8 mouse cellular contexts compared by ENCODE assay signal in genomic region chr6:29718894-29719329, GRCm38 (mm10). TPM values are rescaled to one million over a fixed set of nuclear protein-coding genes. Genes with fewer than 3 reads are reported as not detected.
DNase-seq lines count a peak whose midpoint lies in the region; ATAC-seq and TF ChIP-seq lines count a peak whose summit lies in the region.

No protein-coding gene starts in this region.

- 7% methylated on average over 15 of the region's 15 CpGs for WGBS in hindbrain, postnatal 0 days
- whole genome bisulfite sequencing in limb, embryonic 15.5 days = 2% methylated on average over 15 of the region's 15 CpGs
- WGBS in midbrain, postnatal 0 days = 7% methylated on average over 15 of the region's 15 CpGs

- peak overlapping the region; percentile 75 for H3K27ac ChIP-seq in hindbrain, postnatal 0 days
- peak overlapping the region; percentile 88 for H3K27ac ChIP-seq in limb, embryonic 15.5 days
- H3K27ac ChIP-seq in midbrain, postnatal 0 days (ENCODE audit: low read depth, low read length) = peak overlapping the region; percentile 44

- H3K9ac ChIP-seq in hindbrain, postnatal 0 days (replicated peaks; ENCODE audit: low read length) = peak overlapping the region; percentile 19
- peak overlapping the region; percentile 26; the same call in 1 of the 2 replicates for H3K9ac ChIP-seq in limb, embryonic 15.5 days
- 0 out of 2 replicates have a peak overlapping the region, but pooled peaks have one; percentile 25 for H3K9ac ChIP-seq in midbrain, postnatal 0 days (replicated peaks; ENCODE audit: low read length, poor library complexity, severe bottlenecking)

- H3K4me1 ChIP-seq in hindbrain, postnatal 0 days (ENCODE audit: insufficient read depth, low read length) = peaks cover 24% of the 10 kb centered on the region
- peaks cover 28% of the 10 kb centered on the region for H3K4me1 ChIP-seq in limb, embryonic 15.5 days
- H3K4me1 ChIP-seq in midbrain, postnatal 0 days (ENCODE audit: insufficient read depth, low read length) = peaks cover 17% of the 10 kb centered on the region

- intact Hi-C loops in gastrocnemius, postnatal 36 days (cut with DNase I) = no loop called here

- peak overlapping the region; percentile 30 for H3K4me3 ChIP-seq in hindbrain, postnatal 0 days (ENCODE audit: low read length)
- peak overlapping the region; percentile 41 for H3K4me3 ChIP-seq in limb, embryonic 15.5 days
- peak overlapping the region; percentile 19 for H3K4me3 ChIP-seq in midbrain, postnatal 0 days (ENCODE audit: low read depth, low read length)

- H3K27me3 ChIP-seq in hindbrain, postnatal 0 days (ENCODE audit: insufficient read depth, low read length) = no peaks in the 10 kb centered on the region
- no peaks in the 10 kb centered on the region for H3K27me3 ChIP-seq in limb, embryonic 15.5 days
- H3K27me3 ChIP-seq in midbrain, postnatal 0 days (ENCODE audit: insufficient read depth, low read length) = no peaks in the 10 kb centered on the region

- H3K4me2 ChIP-seq in hindbrain, postnatal 0 days (ENCODE audit: low read depth, low read length) = peak overlapping the region; percentile 56
- peak overlapping the region; percentile 55 for H3K4me2 ChIP-seq in limb, embryonic 15.5 days
- peak overlapping the region; percentile 44 for H3K4me2 ChIP-seq in midbrain, postnatal 0 days (ENCODE audit: low read depth, low read length, poor library complexity, severe bottlenecking)

- DNase-seq in CD4-positive, CD25-positive, alpha-beta regulatory T cell, adult 2 months (ENCODE audit: low read depth, low spot score) = peak; percentile 14
- DNase-seq in embryo, embryonic 11 days = peak; percentile 80
- DNase-seq in gastrocnemius, postnatal 36 days = peak; percentile 36 to 41
- peak; percentile 63 for DNase-seq in hindbrain, postnatal 0 days (ENCODE audit: low spot score)
- peak; percentile 58 for DNase-seq in midbrain, postnatal 0 days (ENCODE audit: low spot score)
- peak; percentile 91 for DNase-seq in testis, postnatal 10 days (ENCODE audit: low spot score)

- no peaks in the 10 kb centered on the region; the same call in 1 of the 2 replicates for H3K36me3 ChIP-seq in hindbrain, postnatal 0 days (ENCODE audit: insufficient read depth, low read length)
- H3K36me3 ChIP-seq in limb, embryonic 15.5 days = no peaks in the 10 kb centered on the region
- no peaks in the 10 kb centered on the region for H3K36me3 ChIP-seq in midbrain, postnatal 0 days (ENCODE audit: insufficient read depth, low read length)

- no peak for TF ChIP-seq CTCF in hindbrain, postnatal 0 days (IDR thresholded peaks at IDR 0.05; ENCODE audit: low read depth)
- no peak for TF ChIP-seq CTCF in midbrain, postnatal 0 days (IDR thresholded peaks at IDR 0.05)

- H3K9me3 ChIP-seq in hindbrain, postnatal 0 days (ENCODE audit: low read length) = no peaks in the 10 kb centered on the region
- no peaks in the 10 kb centered on the region for H3K9me3 ChIP-seq in limb, embryonic 15.5 days
- H3K9me3 ChIP-seq in midbrain, postnatal 0 days (ENCODE audit: low read length) = no peaks in the 10 kb centered on the region

- ATAC-seq in CD4-positive, CD25-positive, alpha-beta regulatory T cell, adult 4 months = no peak
- ATAC-seq in hindbrain, postnatal 0 days = peak; percentile 73
- peak; percentile 78; the same call in 1 of the 2 replicates for ATAC-seq in limb, embryonic 15.5 days (ENCODE audit: insufficient number of reproducible peaks, low FRiP score, low TSS enrichment, low read depth)
- peak; percentile 63 for ATAC-seq in midbrain, postnatal 0 days (ENCODE audit: low FRiP score)

RNA-seq across cellular contexts. Expression of gene Smo, which starts 16.4 kb away (rescaled TPM):
- under 1 TPM in 1 of 2 experiments, not detected in 1; 0.11 TPM for polyA plus RNA-seq in CD4-positive, CD25-positive, alpha-beta regulatory T cell, adult 4 months (2017; shearing (Covaris generic))
- total RNA-seq in gastrocnemius, postnatal 36 days (2021) = 1 to 10 TPM; 4.4 to 4.5 TPM
- 74.3 and 78.0 TPM in 2 replicates for total RNA-seq in hindbrain, postnatal 0 days (2014; rRNA removed)
- polyA plus RNA-seq in hindbrain, postnatal 0 days (2015; fragmentation: Nextera tagmentation; extraction: Ambion mirVana) = 11.8 and 12.8 TPM in 2 replicates
- 45.6 and 52.1 TPM in 2 replicates for polyA plus RNA-seq in limb, embryonic 15.5 days (2015; fragmentation: Nextera tagmentation; extraction: Ambion mirVana)
- total RNA-seq in midbrain, postnatal 0 days (2014; rRNA removed) = 38.7 and 42.3 TPM in 2 replicates
- polyA plus RNA-seq in midbrain, postnatal 0 days (2015; fragmentation: Nextera tagmentation; extraction: Ambion mirVana) = 7.2 and 7.8 TPM in 2 replicates

RNA-seq across cellular contexts. Expression of gene Tspan33, which starts 24.9 kb away (rescaled TPM):
- under 1 TPM in 1 of 2 experiments, not detected in 1; 0.20 TPM for polyA plus RNA-seq in CD4-positive, CD25-positive, alpha-beta regulatory T cell, adult 4 months (2017; shearing (Covaris generic))
- 1 to 10 TPM; 2.2 to 3.0 TPM for total RNA-seq in gastrocnemius, postnatal 36 days (2021)
- 23.9 and 26.0 TPM in 2 replicates for total RNA-seq in hindbrain, postnatal 0 days (2014; rRNA removed)
- 15.4 and 15.5 TPM in 2 replicates for polyA plus RNA-seq in hindbrain, postnatal 0 days (2015; fragmentation: Nextera tagmentation; extraction: Ambion mirVana)
- 4.1 and 4.3 TPM in 2 replicates for polyA plus RNA-seq in limb, embryonic 15.5 days (2015; fragmentation: Nextera tagmentation; extraction: Ambion mirVana)
- total RNA-seq in midbrain, postnatal 0 days (2014; rRNA removed) = 13.8 and 18.5 TPM in 2 replicates
- 10.7 and 12.4 TPM in 2 replicates for polyA plus RNA-seq in midbrain, postnatal 0 days (2015; fragmentation: Nextera tagmentation; extraction: Ambion mirVana)

RNA-seq across cellular contexts. Expression of gene Ahcyl2, which starts 48.9 kb away (rescaled TPM):
- polyA plus RNA-seq in CD4-positive, CD25-positive, alpha-beta regulatory T cell, adult 4 months (2017; shearing (Covaris generic)) = 100 to 1,000 TPM in 1 of 2 experiments, 10 to 100 TPM in 1; 87.8 to 108 TPM
- 10 to 100 TPM; 12.7 to 14.5 TPM for total RNA-seq in gastrocnemius, postnatal 36 days (2021)
- total RNA-seq in hindbrain, postnatal 0 days (2014; rRNA removed) = 56.8 and 57.5 TPM in 2 replicates
- 19.6 and 23.1 TPM in 2 replicates for polyA plus RNA-seq in hindbrain, postnatal 0 days (2015; fragmentation: Nextera tagmentation; extraction: Ambion mirVana)
- 11.4 and 13.4 TPM in 2 replicates for polyA plus RNA-seq in limb, embryonic 15.5 days (2015; fragmentation: Nextera tagmentation; extraction: Ambion mirVana)
- 66.7 and 69.1 TPM in 2 replicates for total RNA-seq in midbrain, postnatal 0 days (2014; rRNA removed)
- polyA plus RNA-seq in midbrain, postnatal 0 days (2015; fragmentation: Nextera tagmentation; extraction: Ambion mirVana) = 12.8 and 16.0 TPM in 2 replicates

Comparison
In these comparisons a context has a peak if more than half of its experiments do, and no peak if none do; other contexts are left out.
1. DNase-seq: peak in every context shown above with its lines; median percentile 91 in testis, postnatal 10 days; 80 in embryo, embryonic 11 days; 63 in hindbrain, postnatal 0 days; 58 in midbrain, postnatal 0 days; 38 in gastrocnemius, postnatal 36 days; 14 in CD4-positive, CD25-positive, alpha-beta regulatory T cell, adult 2 months.